ENCODE assay signal across 8 mouse cellular contexts in genomic region chr9:110623416-110624195, GRCm38 (mm10). TPM values are rescaled to one million over a fixed set of nuclear protein-coding genes. Genes with fewer than 3 reads are reported as not detected.
A peak's percentile ranks its signal among the peaks of the same experiment; 100 is the strongest.
DNase-seq lines count a peak whose midpoint lies in the region; ATAC-seq and TF ChIP-seq lines count a peak whose summit lies in the region.

No protein-coding gene starts in this region.

- DNase-seq in heart, postnatal 14 days = no peak
- peak; percentile 16 for DNase-seq in adipocyte (ENCODE audit: low spot score)
- no peak for DNase-seq in spleen, postnatal 4 days (ENCODE audit: low spot score in 2 of 2)
- DNase-seq in adrenal gland, postnatal 36 days = no peak

- H3K4me1 ChIP-seq in heart, embryonic 12.5 days (replicated peaks) = peaks cover 18% of the 10 kb centered on the region
- H3K4me1 ChIP-seq in hindbrain, embryonic 16.5 days (ENCODE audit: control insufficient read depth, insufficient read depth, low read depth, low read length) = peaks cover 15% of the 10 kb centered on the region

- H3K27me3 ChIP-seq in heart, embryonic 12.5 days (replicated peaks) = peaks cover 7% of the 10 kb centered on the region; the same call in 1 of the 2 replicates
- no peaks in the 10 kb centered on the region for H3K27me3 ChIP-seq in hindbrain, embryonic 16.5 days (replicated peaks; ENCODE audit: control insufficient read depth, insufficient read depth, low read length)
- no peaks in the 10 kb centered on the region for H3K27me3 ChIP-seq in myocyte (ENCODE audit: control insufficient read depth, insufficient read depth, insufficient read length)

- no peaks in the 10 kb centered on the region for H3K9me3 ChIP-seq in heart, embryonic 12.5 days (replicated peaks)
- H3K9me3 ChIP-seq in hindbrain, embryonic 16.5 days (ENCODE audit: control insufficient read depth, low read length) = no peaks in the 10 kb centered on the region

- peak overlapping the region; percentile 76; the same call in 1 of the 2 replicates for H3K27ac ChIP-seq in heart, embryonic 12.5 days (ENCODE audit: poor library complexity, severe bottlenecking)
- H3K27ac ChIP-seq in hindbrain, embryonic 16.5 days (ENCODE audit: low read depth, low read length) = peak overlapping the region; percentile 78

- TF ChIP-seq POLR2A in myocyte (IDR thresholded peaks at IDR 0.05; ENCODE audit: insufficient read length, low read depth) = no peak

- H3K9ac ChIP-seq in heart, embryonic 12.5 days = peak overlapping the region; percentile 75
- peak overlapping the region; percentile 73 for H3K9ac ChIP-seq in hindbrain, embryonic 16.5 days (ENCODE audit: low read depth, low read length)

- peaks cover 8% of the 10 kb centered on the region for H3K79me2 ChIP-seq in myocyte (ENCODE audit: control insufficient read depth, insufficient read depth)

- H3ac ChIP-seq in myocyte (ENCODE audit: control insufficient read depth, insufficient read length) = peak overlapping the region; percentile 79

- intact Hi-C loops in heart, postnatal 14 days (cut with DNase I) = no loop called here

- peak overlapping the region; percentile 56 for H3K4me3 ChIP-seq in heart, embryonic 12.5 days
- peak overlapping the region; percentile 50 for H3K4me3 ChIP-seq in hindbrain, embryonic 16.5 days (ENCODE audit: low read length)
- H3K4me3 ChIP-seq in myocyte = peak overlapping the region; percentile 85

- peaks cover 41% of the 10 kb centered on the region for H3K36me3 ChIP-seq in heart, embryonic 12.5 days
- peaks cover 8% of the 10 kb centered on the region for H3K36me3 ChIP-seq in hindbrain, embryonic 16.5 days (ENCODE audit: control insufficient read depth, insufficient read depth, low read length)
- peaks cover 4% of the 10 kb centered on the region for H3K36me3 ChIP-seq in myocyte (ENCODE audit: control insufficient read depth, insufficient read depth)

- WGBS in heart, embryonic 12.5 days = 39% methylated on average over 8 of the region's 8 CpGs
- WGBS in hindbrain, embryonic 16.5 days = 53% methylated on average over 8 of the region's 8 CpGs

- H3K4me2 ChIP-seq in heart, embryonic 12.5 days = peak overlapping the region; percentile 88
- H3K4me2 ChIP-seq in hindbrain, embryonic 16.5 days (ENCODE audit: low read length) = peak overlapping the region; percentile 95
- peak overlapping the region; percentile 99 for H3K4me2 ChIP-seq in myocyte (ENCODE audit: low read depth)

- no peak for ATAC-seq in heart, embryonic 12.5 days (ENCODE audit: insufficient number of reproducible peaks, low FRiP score)
- no peak; the same call in 1 of the 2 replicates for ATAC-seq in hindbrain, embryonic 16.5 days
- ATAC-seq in megakaryocyte-erythroid progenitor cell, adult 5-6 weeks (replicated peaks; ENCODE audit: low FRiP score, low TSS enrichment, poor library complexity, severe bottlenecking) = no peak

TF ChIP-seq in myocyte, 11 proteins besides CTCF, POLR2A, EP300 and RAD21:
- TF ChIP-seq TCF12 (IDR thresholded peaks at IDR 0.05; ENCODE audit: insufficient read depth, poor library complexity, severe bottlenecking) (no peak), USF1 (IDR thresholded peaks at IDR 0.05; ENCODE audit: low read depth) (no peak), MAX (IDR thresholded peaks at IDR 0.05; ENCODE audit: low read depth) (no peak), MYOD1 (IDR thresholded peaks at IDR 0.05; ENCODE audit: control insufficient read depth in 1 of 3, insufficient read length in 2 of 3, low read depth in 2 of 3) (no peak), MYOG (IDR thresholded peaks at IDR 0.05; ENCODE audit: control insufficient read depth in 1 of 3, insufficient read depth in 1 of 3, insufficient read length in 2 of 3, low read depth in 2 of 3) (no peak), POLR2AphosphoS2 (IDR thresholded peaks at IDR 0.05; ENCODE audit: insufficient read length, low read depth) (no peak), E2F4 (IDR thresholded peaks at IDR 0.05; ENCODE audit: insufficient read depth) (no peak)

RNA-seq across cellular contexts. Expression of gene Nradd, which starts 0.6 kb away (rescaled TPM):
- 22.9 and 26.0 TPM in 2 replicates for polyA plus RNA-seq in heart, embryonic 12.5 days (2016; fragmentation: Nextera tagmentation; extraction: Ambion mirVana)
- total RNA-seq in heart, postnatal 14 days (2021) = 1 to 10 TPM; 1.1 to 1.2 TPM
- polyA plus RNA-seq in hindbrain, embryonic 16.5 days (2015; fragmentation: Nextera tagmentation; extraction: Ambion mirVana) = 25.8 and 30.1 TPM in 2 replicates
- polyA plus RNA-seq in myocyte (2012; fragmentation: generic; extraction: Trizol) = 66.9 TPM
- 2.1 TPM in 1 of 2 replicates, not detected in the other for total RNA-seq in megakaryocyte-erythroid progenitor cell, adult 5-6 weeks (2014; fragmentation: Nextera tagmentation)
- total RNA-seq in megakaryocyte-erythroid progenitor cell, adult 5-6 weeks (2017) = 0.14 and 2.8 TPM in 2 replicates
- total RNA-seq in adrenal gland, postnatal 36 days (2021) = 10 to 100 TPM in 1 of 2 experiments, 1 to 10 TPM in 1; 9.0 to 15.4 TPM

RNA-seq across cellular contexts. Expression of gene Nbeal2, which starts 30.4 kb away (rescaled TPM):
- 1.9 and 2.4 TPM in 2 replicates for polyA plus RNA-seq in heart, embryonic 12.5 days (2016; fragmentation: Nextera tagmentation; extraction: Ambion mirVana)
- 10 to 100 TPM; 10.4 to 12.0 TPM for total RNA-seq in heart, postnatal 14 days (2021)
- polyA plus RNA-seq in hindbrain, embryonic 16.5 days (2015; fragmentation: Nextera tagmentation; extraction: Ambion mirVana) = 3.2 and 4.8 TPM in 2 replicates
- polyA plus RNA-seq in myocyte (2012; fragmentation: generic; extraction: Trizol) = 3.3 TPM
- total RNA-seq in megakaryocyte-erythroid progenitor cell, adult 5-6 weeks (2014; fragmentation: Nextera tagmentation) = 9.1 and 11.9 TPM in 2 replicates
- 3.7 and 6.8 TPM in 2 replicates for total RNA-seq in megakaryocyte-erythroid progenitor cell, adult 5-6 weeks (2017)
- 1 to 10 TPM; 7.2 to 8.1 TPM for total RNA-seq in adrenal gland, postnatal 36 days (2021)

RNA-seq across cellular contexts. Expression of gene Ccdc12, which starts 32.7 kb away (rescaled TPM):
- polyA plus RNA-seq in heart, embryonic 12.5 days (2016; fragmentation: Nextera tagmentation; extraction: Ambion mirVana) = 120 and 123 TPM in 2 replicates
- 10 to 100 TPM; 65.4 to 68.1 TPM for total RNA-seq in heart, postnatal 14 days (2021)
- 88.5 and 101 TPM in 2 replicates for polyA plus RNA-seq in hindbrain, embryonic 16.5 days (2015; fragmentation: Nextera tagmentation; extraction: Ambion mirVana)
- 59.2 TPM for polyA plus RNA-seq in myocyte (2012; fragmentation: generic; extraction: Trizol)
- total RNA-seq in megakaryocyte-erythroid progenitor cell, adult 5-6 weeks (2014; fragmentation: Nextera tagmentation) = 92.6 and 110 TPM in 2 replicates
- total RNA-seq in megakaryocyte-erythroid progenitor cell, adult 5-6 weeks (2017) = 70.8 and 132 TPM in 2 replicates
- 10 to 100 TPM; 61.3 to 64.7 TPM for total RNA-seq in adrenal gland, postnatal 36 days (2021)
